Mouse (Mus musculus): Measurements from ENCODE around the gene Pcdh11x. TPM values are rescaled to one million over a fixed set of nuclear protein-coding genes. Genes with fewer than 3 reads are reported as not detected.

The Pcdh11x gene
- 0.29 TPM for polyA plus RNA-seq (2014; fragmentation: Illumina TruSeq; extraction: RNeasy Lipid Tissue Mini Kit (QIAGEN cat#74804); ENCODE audit: low read depth, low replicate concordance)

GRCm38 (mm10) chrX:120290011-120290899 lies at the start of gene Pcdh11x:
Gene Pcdh11x (plus strand): TSS chrX:120290259.

DNA sequence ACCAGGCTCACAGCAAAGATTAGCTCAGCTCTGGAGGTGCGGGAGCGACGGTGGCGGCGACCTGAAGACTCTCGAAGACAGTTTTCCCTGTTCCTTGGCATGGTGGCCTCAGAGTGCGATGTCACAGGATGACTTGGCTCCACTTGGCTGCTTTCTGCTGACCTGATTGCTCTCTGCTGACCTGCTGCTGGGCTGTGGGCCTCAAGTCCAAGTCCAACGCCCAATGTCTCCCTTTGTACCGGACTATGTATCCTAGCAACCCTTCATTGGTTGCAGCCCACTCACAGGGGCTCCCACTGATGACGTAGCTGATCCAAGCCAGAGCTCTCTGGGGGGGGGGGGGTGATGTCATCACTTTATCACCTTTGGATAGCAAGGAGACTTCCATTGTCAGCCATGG lies 22.9 kb downstream of the Pcdh11x start, which contains the start of gene H2afb3:
Gene H2afb3, minus strand, starts transcription at position 101 of the 400 bp plus-strand sequence.

Other genes starting within 250 kb of the Pcdh11x start
- gene H2afb3, start 22.8 kb downstream of the Pcdh11x start, polyA plus RNA-seq (2014; fragmentation: Illumina TruSeq; extraction: RNeasy Lipid Tissue Mini Kit (QIAGEN cat#74804); ENCODE audit: low read depth, low replicate concordance), result not detected

Measured in adrenal gland, adult 10 weeks (tissue).